Mouse (Mus musculus): ENCODE data around the gene Gm4756. TPM values are rescaled to one million over a fixed set of nuclear protein-coding genes. Genes with fewer than 3 reads are reported as not detected.
A peak's percentile ranks its signal among the peaks of the same experiment; 100 is the strongest.

Gene Gm4756
- polyA plus RNA-seq, 1 experiment = 1.2 TPM

DNA sequence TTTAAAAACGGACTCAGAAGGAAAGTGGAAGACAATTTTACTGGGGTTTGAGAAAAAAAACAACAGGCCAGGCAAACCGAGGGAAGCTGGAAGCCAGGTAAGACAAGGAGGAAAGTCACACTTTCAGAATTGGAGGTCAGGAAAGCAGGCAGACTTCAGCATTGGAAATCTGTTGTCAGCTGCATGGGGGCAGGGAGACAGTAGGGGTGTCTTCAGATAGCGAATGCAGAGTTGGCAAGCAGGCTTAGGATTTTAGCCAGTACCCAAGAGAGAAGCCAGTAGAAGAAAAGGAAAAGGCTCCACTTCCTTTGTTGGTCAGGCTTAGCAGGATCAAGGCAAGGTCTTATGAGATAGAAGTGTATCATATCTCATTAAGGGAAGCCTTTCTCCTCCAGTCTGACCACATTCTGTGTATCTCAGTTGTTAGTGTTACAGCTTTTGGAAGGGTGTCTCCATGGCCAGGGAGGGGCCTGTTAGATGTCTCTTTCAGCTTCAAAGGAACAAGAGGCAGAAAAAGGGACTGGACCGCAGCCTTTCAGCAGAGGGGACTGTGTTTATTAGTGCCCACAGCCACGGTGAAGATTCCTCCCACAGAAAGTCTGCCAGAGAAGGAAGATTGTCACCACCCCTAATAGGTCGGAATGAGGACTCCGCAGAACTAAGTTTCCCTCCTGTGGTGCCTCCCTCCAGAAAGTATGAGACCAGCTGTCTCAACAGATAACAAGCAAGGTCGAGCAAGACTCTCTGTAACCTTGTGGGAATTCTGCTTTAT, 33.2 kb upstream of the Gm4756 start:
- WGBS = 56% methylated on average over 8 of the region's 8 CpGs
- Histone ChIP-seq H3K4me1 (ENCODE audit: control insufficient read depth, insufficient read depth, low read length) (no peaks in the 10 kb centered on the region), H3K27ac (ENCODE audit: control insufficient read depth, insufficient read depth, low read depth, low read length, poor library complexity) (no peak overlapping the region), H3K4me3 (replicated peaks; ENCODE audit: control insufficient read depth, low read depth, low read length) (no peak overlapping the region)
- TF ChIP-seq CTCF (IDR thresholded peaks at IDR 0.05; ENCODE audit: control insufficient read depth, insufficient read depth, low read length) (no peak), POLR2A (IDR thresholded peaks at IDR 0.05; ENCODE audit: borderline replicate concordance, control insufficient read depth, low read depth, low read length) (no peak)

DNA sequence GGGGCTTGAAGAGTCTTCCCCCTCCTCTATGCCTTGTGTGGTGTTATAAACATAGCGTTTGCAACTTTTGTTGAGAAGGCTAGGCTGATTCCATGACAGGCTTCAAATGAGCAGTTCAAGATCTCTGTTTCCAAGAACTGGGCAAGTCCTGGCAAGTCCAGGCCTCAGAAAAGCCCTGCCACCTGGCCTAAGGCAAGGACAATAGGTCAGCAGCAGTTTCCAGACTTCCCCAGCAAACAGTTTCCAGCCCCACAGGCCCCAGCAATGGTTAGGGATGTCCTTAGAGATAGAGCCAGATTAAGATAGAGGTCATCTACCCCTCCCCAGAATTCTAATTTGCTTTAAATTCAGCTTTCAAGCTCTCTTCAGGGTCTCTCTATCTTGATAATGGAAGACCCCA, 32.5 kb upstream of the Gm4756 start:
- WGBS = 88% methylated on average over 1 of the region's 1 CpGs
- Histone ChIP-seq H3K4me3 (replicated peaks; ENCODE audit: control insufficient read depth, low read depth, low read length) (no peak overlapping the region), H3K27ac (ENCODE audit: control insufficient read depth, insufficient read depth, low read depth, low read length, poor library complexity) (no peak overlapping the region), H3K4me1 (ENCODE audit: control insufficient read depth, insufficient read depth, low read length) (no peaks in the 10 kb centered on the region)
- TF ChIP-seq CTCF (IDR thresholded peaks at IDR 0.05; ENCODE audit: control insufficient read depth, insufficient read depth, low read length) (no peak), POLR2A (IDR thresholded peaks at IDR 0.05; ENCODE audit: borderline replicate concordance, control insufficient read depth, low read depth, low read length) (no peak)

GRCm38 (mm10) chr12:72679635-72680034, 30.2 kb upstream of the Gm4756 start:
- WGBS = 62% methylated on average over 3 of the region's 3 CpGs
- Histone ChIP-seq H3K27ac (ENCODE audit: control insufficient read depth, insufficient read depth, low read depth, low read length, poor library complexity) (no peak overlapping the region), H3K4me1 (ENCODE audit: control insufficient read depth, insufficient read depth, low read length) (no peaks in the 10 kb centered on the region), H3K4me3 (replicated peaks; ENCODE audit: control insufficient read depth, low read depth, low read length) (no peak overlapping the region)
- TF ChIP-seq CTCF (IDR thresholded peaks at IDR 0.05; ENCODE audit: control insufficient read depth, insufficient read depth, low read length) = peak; percentile 55; the same call in 1 of the 2 replicates
- TF ChIP-seq POLR2A (IDR thresholded peaks at IDR 0.05; ENCODE audit: borderline replicate concordance, control insufficient read depth, low read depth, low read length) = no peak

DNA sequence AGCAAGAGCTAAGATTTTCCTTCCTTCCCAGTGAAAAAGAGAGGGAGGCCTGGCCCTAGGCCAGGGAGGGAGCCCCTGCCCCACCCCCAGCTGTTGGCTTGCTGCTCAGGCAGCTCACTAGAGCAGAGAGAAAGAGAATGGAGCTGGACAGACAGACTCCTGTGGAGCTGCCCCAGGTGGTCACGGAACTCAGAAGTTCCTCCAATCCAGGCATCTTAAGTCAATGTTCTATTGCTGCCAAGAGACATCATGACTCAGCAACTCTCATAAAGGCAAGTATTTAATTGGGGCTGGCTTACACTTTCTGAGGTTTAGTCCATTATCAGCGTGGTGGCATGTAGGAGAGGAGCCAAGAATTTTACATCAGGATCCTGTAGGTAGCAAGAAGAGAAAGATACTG, 25.4 kb upstream of the Gm4756 start:
- Histone ChIP-seq H3K4me1 (ENCODE audit: control insufficient read depth, insufficient read depth, low read length) (no peaks in the 10 kb centered on the region; the same call in none of the 2 replicates), H3K4me3 (replicated peaks; ENCODE audit: control insufficient read depth, low read depth, low read length) (no peak overlapping the region), H3K27ac (ENCODE audit: control insufficient read depth, insufficient read depth, low read depth, low read length, poor library complexity) (no peak overlapping the region)
- TF ChIP-seq CTCF (IDR thresholded peaks at IDR 0.05; ENCODE audit: control insufficient read depth, insufficient read depth, low read length) = no peak
- no peak for TF ChIP-seq POLR2A (IDR thresholded peaks at IDR 0.05; ENCODE audit: borderline replicate concordance, control insufficient read depth, low read depth, low read length)
- 10% methylated on average over 2 of the region's 2 CpGs for WGBS

- Histone ChIP-seq H3K4me3 (replicated peaks; ENCODE audit: control insufficient read depth, low read depth, low read length) (no peak overlapping the region), H3K27ac (ENCODE audit: control insufficient read depth, insufficient read depth, low read depth, low read length, poor library complexity) (no peak overlapping the region), H3K4me1 (ENCODE audit: control insufficient read depth, insufficient read depth, low read length) (no peaks in the 10 kb centered on the region; the same call in none of the 2 replicates)
- no peak for TF ChIP-seq CTCF (IDR thresholded peaks at IDR 0.05; ENCODE audit: control insufficient read depth, insufficient read depth, low read length)
- no peak for TF ChIP-seq POLR2A (IDR thresholded peaks at IDR 0.05; ENCODE audit: borderline replicate concordance, control insufficient read depth, low read depth, low read length)
- WGBS = 16% methylated on average over 7 of the region's 7 CpGs
Observed at GRCm38 (mm10) chr12:72674079-72674797, 24.8 kb upstream of the Gm4756 start.

- H3K4me1 ChIP-seq (ENCODE audit: control insufficient read depth, insufficient read depth, low read length) = peaks cover 2% of the 10 kb centered on the region
- H3K27ac ChIP-seq (ENCODE audit: control insufficient read depth, insufficient read depth, low read depth, low read length, poor library complexity) = no peak overlapping the region
- no peak overlapping the region for H3K4me3 ChIP-seq (replicated peaks; ENCODE audit: control insufficient read depth, low read depth, low read length)
- 82% methylated on average over 6 of the region's 6 CpGs for WGBS
- TF ChIP-seq POLR2A (IDR thresholded peaks at IDR 0.05; ENCODE audit: borderline replicate concordance, control insufficient read depth, low read depth, low read length) (no peak), CTCF (IDR thresholded peaks at IDR 0.05; ENCODE audit: control insufficient read depth, insufficient read depth, low read length) (no peak)
Observed at GRCm38 (mm10) chr12:72671516-72672135, 22.2 kb upstream of the Gm4756 start.

DNA sequence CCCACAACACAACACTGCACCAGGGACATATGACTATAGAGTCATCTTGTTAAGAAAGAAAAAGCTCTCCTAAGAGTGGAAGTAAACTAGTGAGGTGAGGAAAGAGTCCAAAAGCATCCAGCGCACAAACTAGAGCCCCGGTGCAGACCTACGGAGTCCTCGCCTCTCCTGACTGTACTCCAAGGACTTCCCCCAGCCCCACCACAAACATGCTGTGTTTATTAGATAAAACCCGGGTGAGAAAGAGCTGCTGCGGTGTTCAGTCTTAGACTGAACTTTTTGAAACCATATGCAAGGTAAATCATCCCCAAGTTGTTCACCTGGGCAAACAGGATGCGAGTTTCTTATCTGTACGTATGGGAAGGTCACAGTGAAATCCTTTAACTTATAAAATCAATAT, 21.5 kb upstream of the Gm4756 start:
- Histone ChIP-seq H3K4me3 (replicated peaks; ENCODE audit: control insufficient read depth, low read depth, low read length) (no peak overlapping the region), H3K27ac (ENCODE audit: control insufficient read depth, insufficient read depth, low read depth, low read length, poor library complexity) (no peak overlapping the region), H3K4me1 (ENCODE audit: control insufficient read depth, insufficient read depth, low read length) (peaks cover 2% of the 10 kb centered on the region)
- TF ChIP-seq CTCF (IDR thresholded peaks at IDR 0.05; ENCODE audit: control insufficient read depth, insufficient read depth, low read length) (no peak), POLR2A (IDR thresholded peaks at IDR 0.05; ENCODE audit: borderline replicate concordance, control insufficient read depth, low read depth, low read length) (no peak)
- 43% methylated on average over 8 of the region's 8 CpGs for WGBS

- H3K4me1 ChIP-seq (ENCODE audit: control insufficient read depth, insufficient read depth, low read length) = peaks cover 4% of the 10 kb centered on the region
- TF ChIP-seq POLR2A (IDR thresholded peaks at IDR 0.05; ENCODE audit: borderline replicate concordance, control insufficient read depth, low read depth, low read length) = no peak
- TF ChIP-seq CTCF (IDR thresholded peaks at IDR 0.05; ENCODE audit: control insufficient read depth, insufficient read depth, low read length) = no peak
- WGBS = 24% methylated on average over 10 of the region's 10 CpGs
- no peak overlapping the region for H3K4me3 ChIP-seq (replicated peaks; ENCODE audit: control insufficient read depth, low read depth, low read length)
- peak overlapping the region; percentile 86 for H3K27ac ChIP-seq (ENCODE audit: control insufficient read depth, insufficient read depth, low read depth, low read length, poor library complexity)
Observed at GRCm38 (mm10) chr12:72667868-72668469, 18.5 kb upstream of the Gm4756 start.

Data from bone marrow, adult 2 months (tissue).